Mouse (Mus musculus) kidney, embryonic 14.5 days (tissue): Measurements from ENCODE around the gene N4bp1. TPM values are rescaled to one million over a fixed set of nuclear protein-coding genes. Genes with fewer than 3 reads are reported as not detected.

Source experiments
- ATAC-seq: fragments of 200-750 bp; cut with Nextera tagmentation; 2 replicates; pipeline ENCODE4 v1.8.0; 2017; ENCODE audit warnings: moderate number of reproducible peaks, mild to moderate bottlenecking, moderate TSS enrichment, moderate library complexity; ENCODE audit not compliant: low FRiP score, low TSS enrichment
- H3K27ac ChIP-seq: fragments of 300-500 bp; sonication (generic); 2 replicates; pipeline ENCODE4 v1.5.1; 2014; ENCODE audit warnings: low read depth, mild to moderate bottlenecking, low read length, moderate library complexity, mixed read lengths
- H3K27me3 ChIP-seq: fragments of 300-500 bp; sonication (generic); 2 replicates; pipeline ENCODE4 v1.6.1; 2014; ENCODE audit warnings: mild to moderate bottlenecking, low read length; ENCODE audit not compliant: control insufficient read depth, insufficient read depth
- H3K36me3 ChIP-seq: fragments of 300-500 bp; sonication (generic); 2 replicates; pipeline ENCODE4 v1.6.1; 2014; ENCODE audit warnings: low read length, mixed read lengths; ENCODE audit not compliant: control insufficient read depth, insufficient read depth
- H3K4me1 ChIP-seq: fragments of 300-500 bp; sonication (generic); 2 replicates; pipeline ENCODE4 v1.6.1; 2014; ENCODE audit warnings: low read length, mixed read lengths; ENCODE audit not compliant: control insufficient read depth, insufficient read depth
- H3K4me2 ChIP-seq: fragments of 300-500 bp; sonication (generic); replicated peaks from 2 replicates; pipeline ENCODE4 v1.6.1; 2014; ENCODE audit warnings: low read depth, mild to moderate bottlenecking, low read length
- H3K4me3 ChIP-seq: fragments of 300-500 bp; sonication (generic); 2 replicates; pipeline ENCODE4 v1.5.1; 2014; ENCODE audit warnings: mild to moderate bottlenecking, low read length
- H3K9ac ChIP-seq: fragments of 300-500 bp; sonication (generic); 2 replicates; pipeline ENCODE4 v1.6.1; 2014; ENCODE audit warnings: low read depth, mild to moderate bottlenecking, low read length, moderate library complexity
- H3K9me3 ChIP-seq: fragments of 300-500 bp; sonication (generic); 2 replicates; pipeline ENCODE4 v1.6.1; 2016; ENCODE audit warnings: low read length; ENCODE audit not compliant: control insufficient read depth
- WGBS: fragments of 180-500 bp; shearing (Covaris S2); extraction: QIAGEN DNeasy Blood & Tissue Kit; methylation state at CpG from one replicate; pipeline ENCODE4 v1.1.7; 2014; 5-methylcytosine and 5-hydroxymethylcytosine counted together
- polyA plus RNA-seq: library from polyadenylated mRNA; unstranded; fragments of >200 nt; fragmentation: Nextera tagmentation; extraction: Ambion mirVana; gene quantifications from 2 replicates; pipeline ENCODE4 v1.2.1, GENCODE M21; 2014

Gene N4bp1
- polyA plus RNA-seq, 1 experiment from 2014 or later = 13.2 TPM

GRCm38 (mm10) chr8:86920455-86920854, 35.4 kb upstream of the N4bp1 start:
- no peak overlapping the region for H3K4me3 ChIP-seq
- no peak overlapping the region for H3K27ac ChIP-seq
- H3K9ac ChIP-seq = no peak overlapping the region
- no peaks in the 10 kb centered on the region for H3K27me3 ChIP-seq
- no peaks in the 10 kb centered on the region for H3K9me3 ChIP-seq
- no peak overlapping the region for H3K4me2 ChIP-seq
- no peak for ATAC-seq
- 44% methylated on average over 7 of the region's 7 CpGs for WGBS
- no peaks in the 10 kb centered on the region for H3K36me3 ChIP-seq
- H3K4me1 ChIP-seq = no peaks in the 10 kb centered on the region

GRCm38 (mm10) chr8:86920024-86920423, 35.0 kb upstream of the N4bp1 start:
- no peak overlapping the region for H3K4me3 ChIP-seq
- 78% methylated on average over 7 of the region's 7 CpGs for WGBS
- H3K4me1 ChIP-seq = no peaks in the 10 kb centered on the region
- ATAC-seq = no peak
- H3K27ac ChIP-seq = no peak overlapping the region
- H3K27me3 ChIP-seq = no peaks in the 10 kb centered on the region
- H3K9me3 ChIP-seq = no peaks in the 10 kb centered on the region
- no peak overlapping the region for H3K9ac ChIP-seq
- H3K36me3 ChIP-seq = no peaks in the 10 kb centered on the region
- H3K4me2 ChIP-seq = no peak overlapping the region

GRCm38 (mm10) chr8:86919262-86919661, 34.2 kb upstream of the N4bp1 start:
- no peaks in the 10 kb centered on the region for H3K4me1 ChIP-seq
- H3K9ac ChIP-seq = no peak overlapping the region
- 71% methylated on average over 4 of the region's 4 CpGs for WGBS
- no peak for ATAC-seq
- H3K27me3 ChIP-seq = no peaks in the 10 kb centered on the region
- H3K27ac ChIP-seq = no peak overlapping the region
- no peak overlapping the region for H3K4me3 ChIP-seq
- H3K4me2 ChIP-seq = no peak overlapping the region
- H3K36me3 ChIP-seq = no peaks in the 10 kb centered on the region
- no peaks in the 10 kb centered on the region for H3K9me3 ChIP-seq

- Histone ChIP-seq H3K4me2 (no peak overlapping the region), H3K4me3 (no peak overlapping the region), H3K9ac (no peak overlapping the region), H3K27ac (no peak overlapping the region), H3K9me3 (no peaks in the 10 kb centered on the region), H3K27me3 (no peaks in the 10 kb centered on the region), H3K4me1 (no peaks in the 10 kb centered on the region), H3K36me3 (no peaks in the 10 kb centered on the region)
- no peak for ATAC-seq
- 87% methylated on average over 2 of the region's 2 CpGs for WGBS
These were observed 33.0 kb upstream of the N4bp1 start for GRCm38 (mm10) chr8:86918093-86918492.

- no peak overlapping the region for H3K4me3 ChIP-seq
- ATAC-seq = no peak
- H3K9ac ChIP-seq = no peak overlapping the region
- no peaks in the 10 kb centered on the region for H3K36me3 ChIP-seq
- no peak overlapping the region for H3K27ac ChIP-seq
- H3K4me1 ChIP-seq = no peaks in the 10 kb centered on the region
- no peaks in the 10 kb centered on the region for H3K27me3 ChIP-seq
- WGBS = 75% methylated on average over 2 of the region's 2 CpGs
- no peaks in the 10 kb centered on the region for H3K9me3 ChIP-seq
- no peak overlapping the region for H3K4me2 ChIP-seq
These were observed 32.6 kb upstream of the N4bp1 start for GRCm38 (mm10) chr8:86917689-86918088.

DNA sequence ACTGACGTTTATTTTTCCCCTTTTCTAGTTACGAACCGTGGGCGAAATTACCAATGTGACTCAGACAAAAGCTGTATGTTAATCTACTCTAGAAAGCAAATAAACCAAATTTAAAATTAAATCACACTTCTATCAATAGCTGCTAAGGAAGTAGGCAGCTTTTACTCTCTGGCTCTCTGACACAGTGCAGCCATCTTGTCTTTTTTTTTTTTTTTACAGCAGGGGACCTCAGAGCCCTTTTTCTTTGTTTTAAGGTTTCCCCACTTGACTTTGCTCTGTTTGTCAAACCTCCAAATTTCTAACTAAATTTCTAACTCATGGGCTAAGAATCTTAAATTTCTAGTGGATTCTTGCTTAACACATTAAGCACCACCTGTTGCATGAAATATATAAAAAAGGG, 31.3 kb upstream of the N4bp1 start:
- Histone ChIP-seq H3K4me3 (no peak overlapping the region), H3K36me3 (no peaks in the 10 kb centered on the region), H3K4me1 (no peaks in the 10 kb centered on the region), H3K27ac (no peak overlapping the region), H3K27me3 (no peaks in the 10 kb centered on the region), H3K9ac (no peak overlapping the region), H3K9me3 (no peaks in the 10 kb centered on the region), H3K4me2 (no peak overlapping the region)
- ATAC-seq = no peak
- 91% methylated on average over 4 of the region's 4 CpGs for WGBS

DNA sequence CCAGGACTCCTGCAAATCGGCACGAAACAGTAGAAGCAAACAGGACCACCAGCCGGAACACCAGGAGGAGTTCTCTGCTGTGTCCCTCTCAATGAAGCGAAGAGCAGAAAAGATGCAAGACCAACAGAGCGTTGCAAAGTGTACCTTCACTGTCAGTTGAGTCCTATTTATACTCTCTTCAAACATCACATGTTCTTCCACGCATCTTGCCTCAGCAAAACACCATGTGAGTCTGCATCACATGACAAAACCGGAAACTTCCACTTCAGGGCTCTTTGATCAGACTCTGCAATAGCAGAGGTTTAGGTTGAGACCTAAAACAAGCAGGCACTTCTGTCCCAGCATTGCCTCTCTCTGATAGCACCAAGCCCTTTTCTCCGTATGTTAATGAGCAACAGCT, 26.1 kb upstream of the N4bp1 start:
- Histone ChIP-seq H3K27me3 (no peaks in the 10 kb centered on the region), H3K4me3 (no peak overlapping the region), H3K4me2 (no peak overlapping the region), H3K9ac (no peak overlapping the region), H3K9me3 (no peaks in the 10 kb centered on the region), H3K36me3 (no peaks in the 10 kb centered on the region), H3K27ac (no peak overlapping the region), H3K4me1 (no peaks in the 10 kb centered on the region)
- no peak for ATAC-seq
- 72% methylated on average over 8 of the region's 8 CpGs for WGBS

GRCm38 (mm10) chr8:86910250-86910649, 25.2 kb upstream of the N4bp1 start:
- no peak for ATAC-seq

DNA sequence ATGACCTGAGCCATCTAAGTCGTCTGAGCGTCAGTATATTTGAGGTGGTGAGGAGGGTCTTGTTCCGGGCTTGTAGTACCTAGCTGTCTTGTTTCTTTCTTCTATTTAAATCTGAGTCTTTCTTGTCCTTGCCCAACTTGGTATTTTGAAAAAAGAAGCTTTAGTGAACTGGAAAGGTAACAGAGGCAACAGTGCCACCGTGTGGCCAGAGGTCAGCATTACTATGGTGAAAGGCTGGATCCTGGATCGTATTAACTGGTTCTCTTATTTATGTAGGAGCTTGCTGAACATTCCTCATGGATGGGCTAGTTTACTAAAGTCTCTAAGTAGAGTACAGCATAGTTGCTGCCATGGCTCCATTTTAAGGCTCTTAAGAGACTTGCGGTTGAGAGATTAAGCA, 23.5 kb upstream of the N4bp1 start:
- no peak for ATAC-seq
- Histone ChIP-seq H3K9ac (no peak overlapping the region), H3K4me3 (no peak overlapping the region), H3K27ac (no peak overlapping the region), H3K4me2 (no peak overlapping the region), H3K9me3 (no peaks in the 10 kb centered on the region), H3K27me3 (no peaks in the 10 kb centered on the region), H3K36me3 (no peaks in the 10 kb centered on the region), H3K4me1 (no peaks in the 10 kb centered on the region)
- WGBS = 19% methylated on average over 6 of the region's 6 CpGs

More at GRCm38 (mm10) chr8:86910250-86910649, 25.2 kb upstream of the N4bp1 start:
- H3K4me1 ChIP-seq = no peaks in the 10 kb centered on the region
- H3K9ac ChIP-seq = no peak overlapping the region
- no peak overlapping the region for H3K4me3 ChIP-seq
- 85% methylated on average over 7 of the region's 7 CpGs for WGBS
- no peak overlapping the region for H3K4me2 ChIP-seq
- H3K27ac ChIP-seq = no peak overlapping the region
- no peaks in the 10 kb centered on the region for H3K27me3 ChIP-seq
- no peaks in the 10 kb centered on the region for H3K9me3 ChIP-seq
- H3K36me3 ChIP-seq = no peaks in the 10 kb centered on the region

DNA sequence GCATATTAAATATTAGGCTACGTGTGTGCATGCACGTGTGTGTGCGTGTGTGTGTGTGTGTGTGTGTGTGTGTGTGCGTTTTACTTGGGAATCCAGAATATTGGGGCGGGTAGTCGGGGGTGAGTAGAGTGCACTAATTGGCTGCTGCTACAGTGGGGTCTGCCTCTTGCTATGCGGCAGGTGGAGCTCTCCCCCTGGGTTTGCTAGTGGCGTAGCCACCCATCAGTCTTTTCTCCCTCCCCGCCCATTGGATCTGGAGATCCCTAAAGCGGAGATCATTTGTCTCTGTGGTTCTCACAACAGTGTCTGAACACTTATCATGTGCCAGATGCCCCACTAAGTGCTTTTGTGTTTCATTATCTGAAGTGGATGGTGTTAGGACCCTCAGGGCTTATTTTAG, 19.9 kb upstream of the N4bp1 start:
- Histone ChIP-seq H3K4me1 (peaks cover 3% of the 10 kb centered on the region), H3K36me3 (no peaks in the 10 kb centered on the region), H3K4me2 (no peak overlapping the region), H3K27ac (no peak overlapping the region), H3K9ac (no peak overlapping the region), H3K4me3 (no peak overlapping the region), H3K27me3 (no peaks in the 10 kb centered on the region), H3K9me3 (no peaks in the 10 kb centered on the region)
- WGBS = 84% methylated on average over 10 of the region's 10 CpGs
- ATAC-seq = no peak
